Mouse (Mus musculus) pancreas, adult 10 weeks (tissue): ENCODE measurements around the gene Vmn2r13. TPM values are rescaled to one million over a fixed set of nuclear protein-coding genes. Genes with fewer than 3 reads are reported as not detected.

ENCODE experiments used
- polyA plus RNA-seq: library from polyadenylated mRNA; stranded (reverse); fragments of 350-450 nt; fragmentation: Illumina TruSeq; extraction: RNeasy Lipid Tissue Mini Kit (QIAGEN cat#74804); gene quantifications from one replicate; pipeline ENCODE4 v1.2.3, GENCODE M21; 2015; ENCODE audit warnings: low read depth, low replicate concordance; ENCODE audit not compliant: insufficient read depth

Vmn2r13 gene
- not detected for polyA plus RNA-seq

DNA sequence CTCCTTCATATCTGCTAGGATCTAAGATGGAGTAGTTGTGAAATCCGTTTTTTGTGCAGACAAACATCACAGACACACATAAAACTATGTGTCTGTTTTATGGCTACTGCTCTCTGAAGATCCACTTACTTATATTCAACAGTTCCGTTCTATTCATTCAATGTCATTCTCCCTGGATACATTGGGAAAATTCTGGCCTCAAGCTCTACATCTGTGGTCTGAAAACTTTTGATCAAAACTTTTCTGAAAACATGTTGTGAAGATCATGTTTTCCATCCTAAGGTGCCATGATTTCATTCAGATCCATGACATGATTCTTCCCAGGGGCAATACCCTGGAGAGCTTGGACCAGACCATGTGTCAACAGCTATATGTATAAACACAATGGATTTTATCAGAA lies at the start of gene Vmn2r13:
Gene Vmn2r13 (minus strand): TSS at position 101 of the 400 bp plus-strand sequence.

DNA sequence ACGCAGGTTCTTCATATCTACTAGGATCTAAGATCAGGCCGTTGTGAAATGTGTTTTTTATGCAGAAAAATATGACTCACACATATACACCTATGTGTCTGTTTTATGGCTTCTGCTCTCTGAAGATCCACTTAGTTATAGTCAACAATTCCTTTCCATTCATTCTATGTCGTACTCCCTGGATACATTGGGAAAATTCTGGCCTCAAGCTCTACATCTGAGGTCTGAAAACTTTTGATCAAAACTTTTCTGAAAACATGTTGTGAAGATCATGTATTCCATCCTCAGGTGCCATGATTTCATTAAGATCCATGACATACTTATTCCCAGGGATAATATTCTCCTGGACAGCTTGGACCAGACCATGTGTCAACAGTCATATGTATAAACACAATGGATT lies 32.6 kb upstream of the Vmn2r13 start, which contains the start of gene Vmn2r14:
Gene Vmn2r14 (minus strand): TSS at position 101 of the 400 bp plus-strand sequence.

Other genes starting within 250 kb of the Vmn2r13 start
- not detected for gene Vmn2r10, start 185.7 kb downstream of the Vmn2r13 start, polyA plus RNA-seq
- not detected for gene Vmn2r11, start 132.6 kb downstream of the Vmn2r13 start, polyA plus RNA-seq
- gene Vmn2r12, start 94.2 kb downstream of the Vmn2r13 start, polyA plus RNA-seq = not detected
- gene Vmn2r14, start 32.5 kb upstream of the Vmn2r13 start, polyA plus RNA-seq = not detected
- not detected for gene Vmn2r15, start 105.4 kb upstream of the Vmn2r13 start, polyA plus RNA-seq
- not detected for gene Vmn2r16, start 138.0 kb upstream of the Vmn2r13 start, polyA plus RNA-seq
- gene Vmn2r17, start 227.5 kb upstream of the Vmn2r13 start, polyA plus RNA-seq = not detected